Mouse (Mus musculus): Measurements from ENCODE around the gene Anks1b.

GRCm38 (mm10) chr10:90818246-90818937, 945.1 kb downstream of the Anks1b start:
- TF ChIP-seq EP300 (optimal IDR thresholded peaks at IDR 0.05) = no peak
- no peak for TF ChIP-seq CTCF (IDR thresholded peaks at IDR 0.05; ENCODE audit: low read depth)
